Mouse (Mus musculus) natural killer cell, adult 2 months (primary cell): ENCODE data around the gene Mterf1b.

Source experiments
- DNase-seq, 2 experiments: peaks; one replicate each; pipeline ENCODE4 v3.0.0; 2022; ENCODE audit warnings: low spot score in 2 of 2

Gene Mterf1b

DNA sequence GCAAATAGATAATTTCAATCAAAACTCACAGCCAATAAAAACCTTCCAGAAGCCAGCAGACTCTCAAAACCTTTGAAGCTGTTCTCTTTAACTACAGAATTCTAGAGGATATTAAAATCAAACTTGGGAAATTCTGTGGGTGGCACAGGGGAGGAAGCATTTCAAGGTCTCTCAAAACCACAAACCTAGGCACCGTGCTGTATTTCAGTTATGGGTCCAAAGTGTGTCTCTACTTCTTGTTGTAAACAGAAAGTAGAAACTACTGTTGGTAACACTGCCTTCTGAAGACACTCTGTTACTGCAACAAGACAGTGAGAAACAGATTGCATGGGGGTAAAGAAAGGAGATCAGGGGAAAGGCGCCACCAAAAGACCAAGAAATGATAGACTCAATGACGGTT lies 52.8 kb downstream of the Mterf1b start:
- DNase-seq, result no peak

DNA sequence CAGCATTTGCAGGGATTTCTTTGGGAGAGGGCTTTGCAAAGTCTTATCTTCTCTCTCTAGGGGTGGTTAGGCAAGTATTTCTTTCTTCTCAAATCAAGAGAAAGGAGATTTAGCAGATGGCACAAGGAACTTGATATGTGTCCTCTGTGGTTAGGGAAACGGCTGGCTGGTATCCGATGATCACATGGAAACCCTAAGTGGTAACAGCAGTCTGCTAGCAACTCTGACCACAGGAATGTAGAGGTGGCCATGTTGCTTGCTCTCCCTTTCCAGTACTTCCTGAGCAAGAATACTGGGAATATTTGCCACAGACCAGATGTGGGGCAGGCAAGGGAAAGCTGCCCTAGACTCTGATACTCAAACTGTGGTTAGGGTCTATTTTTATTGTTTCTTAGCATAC lies 53.9 kb downstream of the Mterf1b start:
- no peak for DNase-seq
